Mouse (Mus musculus): Measurements from ENCODE around the gene Safb2. TPM values are rescaled to one million over a fixed set of nuclear protein-coding genes. Genes with fewer than 3 reads are reported as not detected.

Safb2 gene
- polyA plus RNA-seq, 1 experiment from 2014 or later, result 35.7 TPM

DNA sequence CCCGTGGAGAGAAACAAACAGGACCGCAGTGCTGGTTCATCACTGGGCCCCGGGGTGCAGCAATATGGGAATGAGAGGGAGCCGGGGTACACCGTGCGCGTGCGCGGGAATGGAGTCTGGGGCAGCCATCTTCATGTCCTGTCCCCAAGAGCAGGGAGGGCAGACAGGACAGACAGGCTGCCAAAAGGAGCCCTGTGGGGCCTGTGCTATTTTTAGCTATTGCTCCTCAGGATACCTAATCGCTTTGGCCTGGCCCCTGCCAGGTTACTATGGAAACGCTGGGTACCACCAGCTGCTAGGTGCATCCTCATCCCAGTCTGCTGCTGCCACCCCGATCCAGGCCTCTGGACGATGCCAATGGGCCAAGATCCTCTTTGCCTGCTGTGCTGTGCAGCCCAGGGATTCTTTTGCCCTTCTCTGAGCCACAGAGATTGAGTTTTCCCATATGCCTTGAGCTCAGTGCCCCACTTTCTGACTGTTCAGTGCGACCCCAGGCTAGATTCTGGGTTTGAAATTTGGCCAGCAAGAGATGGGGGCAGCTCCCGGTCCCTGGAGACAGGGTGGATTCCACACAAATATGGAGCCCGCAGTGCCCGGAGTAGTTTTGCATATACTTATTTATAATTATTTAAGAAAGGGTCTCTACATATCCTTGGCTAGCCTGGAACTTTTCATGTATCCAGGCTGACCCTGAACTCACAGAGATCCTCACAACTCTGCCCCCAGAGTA, 37.1 kb downstream of the Safb2 start:
- ATAC-seq (replicated peaks; ENCODE audit: low FRiP score, low read depth) (no peak), DNase-seq (ENCODE audit: low spot score) (no peak)
- WGBS, result 71% methylated on average over 17 of the region's 17 CpGs
- H3K9me3 ChIP-seq (replicated peaks; ENCODE audit: low read length), result no peaks in the 10 kb centered on the region
- no peak overlapping the region for H3K27ac ChIP-seq
- H3K27me3 ChIP-seq (ENCODE audit: insufficient read depth, low read length), result no peaks in the 10 kb centered on the region
- H3K4me1 ChIP-seq (replicated peaks; ENCODE audit: insufficient read depth, low read length), result no peaks in the 10 kb centered on the region
- no peak overlapping the region for H3K4me3 ChIP-seq (replicated peaks; ENCODE audit: low read depth, low read length)
- no peaks in the 10 kb centered on the region for H3K36me3 ChIP-seq (ENCODE audit: insufficient read depth, low read length)
- TF ChIP-seq CTCF (IDR thresholded peaks at IDR 0.05; ENCODE audit: low read depth), result no peak
- no peak overlapping the region for H3K9ac ChIP-seq (ENCODE audit: low read depth, low read length)
- H3K4me2 ChIP-seq (ENCODE audit: low read length), result no peak overlapping the region

DNA sequence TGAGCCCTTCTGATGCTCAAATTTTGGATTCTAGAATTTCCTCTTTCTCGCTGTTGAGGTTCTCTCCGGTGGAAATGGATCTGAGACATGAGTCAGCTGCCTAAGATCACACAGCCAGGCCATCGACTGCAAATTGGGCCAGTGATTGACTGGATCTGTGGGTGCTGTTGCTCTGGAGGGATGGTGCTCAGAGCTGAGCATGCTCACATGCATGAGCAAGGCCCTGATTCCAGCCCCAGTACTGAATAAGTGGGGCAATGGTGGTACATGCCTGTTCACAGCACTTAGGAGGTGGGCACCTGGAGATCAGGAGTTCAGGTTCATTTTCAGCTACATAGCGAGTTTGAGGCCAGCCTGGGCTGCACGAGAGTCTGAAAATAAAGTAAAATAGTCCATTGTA, 37.8 kb downstream of the Safb2 start:
- ATAC-seq (replicated peaks; ENCODE audit: low FRiP score, low read depth), result no peak
- no peak overlapping the region for H3K27ac ChIP-seq
- DNase-seq (ENCODE audit: low spot score), result no peak
- no peak overlapping the region for H3K4me3 ChIP-seq (replicated peaks; ENCODE audit: low read depth, low read length)
- no peak for TF ChIP-seq CTCF (IDR thresholded peaks at IDR 0.05; ENCODE audit: low read depth)
- 77% methylated on average over 5 of the region's 5 CpGs for WGBS
- H3K9me3 ChIP-seq (replicated peaks; ENCODE audit: low read length), result no peaks in the 10 kb centered on the region
- no peak overlapping the region for H3K4me2 ChIP-seq (ENCODE audit: low read length)
- no peaks in the 10 kb centered on the region for H3K36me3 ChIP-seq (ENCODE audit: insufficient read depth, low read length)
- H3K9ac ChIP-seq (ENCODE audit: low read depth, low read length), result no peak overlapping the region
- H3K4me1 ChIP-seq (replicated peaks; ENCODE audit: insufficient read depth, low read length), result no peaks in the 10 kb centered on the region
- no peaks in the 10 kb centered on the region for H3K27me3 ChIP-seq (ENCODE audit: insufficient read depth, low read length)

DNA sequence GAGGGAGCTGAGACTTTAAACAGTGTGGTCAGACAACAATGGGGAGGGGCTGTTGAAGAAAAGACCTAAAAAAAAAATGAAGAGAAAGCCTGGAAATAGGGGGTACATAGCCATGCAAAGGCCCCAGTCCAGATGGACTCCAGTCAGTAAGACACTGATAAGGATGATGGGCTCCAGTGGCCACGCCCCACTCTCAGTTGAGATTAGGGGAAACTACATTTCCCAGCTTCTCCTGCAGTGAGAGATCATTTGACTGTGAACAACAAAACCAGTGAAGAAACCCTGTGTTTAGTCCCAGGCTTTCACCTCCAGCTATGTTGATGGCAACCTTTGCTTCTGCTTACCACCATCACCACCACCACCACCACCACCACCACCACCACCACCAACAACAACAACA, 38.4 kb downstream of the Safb2 start:
- H3K9ac ChIP-seq (ENCODE audit: low read depth, low read length), result no peak overlapping the region

DNA sequence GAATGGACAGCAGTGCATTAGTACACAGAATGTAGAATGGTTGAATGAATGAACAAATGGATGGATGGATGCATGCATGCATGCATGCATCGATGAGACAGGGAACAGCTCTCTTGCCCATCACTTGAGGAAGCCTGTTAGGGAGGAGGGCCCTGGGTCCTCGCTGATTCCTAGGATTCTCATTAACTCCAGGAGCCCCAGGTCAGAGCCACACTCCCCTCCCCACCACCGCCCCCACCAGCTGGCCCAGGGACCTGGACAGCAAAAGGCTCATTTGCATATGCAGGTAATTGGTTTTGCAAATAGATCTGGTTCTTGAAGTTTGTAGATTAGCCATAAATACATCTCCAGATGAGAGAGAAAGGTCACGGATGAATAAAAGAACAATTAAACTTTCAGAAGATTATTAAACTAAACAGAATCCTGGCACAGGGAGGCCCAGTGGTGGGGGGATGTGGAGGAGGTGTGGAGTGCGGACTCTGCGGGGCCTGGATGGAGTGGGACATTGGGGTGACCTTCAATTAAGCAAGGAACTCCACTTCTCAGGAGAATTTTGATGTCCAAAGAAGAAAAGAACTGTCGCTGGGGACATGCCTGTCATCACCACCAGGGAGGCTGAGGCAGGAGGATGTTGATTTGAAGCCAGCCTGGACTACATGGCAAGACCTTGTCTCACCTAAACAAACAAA, 39.5 kb downstream of the Safb2 start:
- Histone ChIP-seq H3K36me3 (ENCODE audit: insufficient read depth, low read length) (no peaks in the 10 kb centered on the region), H3K9me3 (replicated peaks; ENCODE audit: low read length) (no peaks in the 10 kb centered on the region), H3K27me3 (ENCODE audit: insufficient read depth, low read length) (no peaks in the 10 kb centered on the region), H3K4me1 (replicated peaks; ENCODE audit: insufficient read depth, low read length) (no peaks in the 10 kb centered on the region), H3K9ac (ENCODE audit: low read depth, low read length) (no peak overlapping the region), H3K27ac (no peak overlapping the region), H3K4me2 (ENCODE audit: low read length) (no peak overlapping the region), H3K4me3 (replicated peaks; ENCODE audit: low read depth, low read length) (no peak overlapping the region)
- ATAC-seq (replicated peaks; ENCODE audit: low FRiP score, low read depth) (no peak), DNase-seq (ENCODE audit: low spot score) (no peak)
- TF ChIP-seq CTCF (IDR thresholded peaks at IDR 0.05; ENCODE audit: low read depth), result no peak
- 60% methylated on average over 7 of the region's 7 CpGs for WGBS

More for the DNA sequence above, 38.4 kb downstream of the Safb2 start:
- Histone ChIP-seq H3K4me1 (replicated peaks; ENCODE audit: insufficient read depth, low read length) (no peaks in the 10 kb centered on the region), H3K9me3 (replicated peaks; ENCODE audit: low read length) (no peaks in the 10 kb centered on the region), H3K27ac (no peak overlapping the region), H3K27me3 (ENCODE audit: insufficient read depth, low read length) (no peaks in the 10 kb centered on the region), H3K4me3 (replicated peaks; ENCODE audit: low read depth, low read length) (no peak overlapping the region), H3K4me2 (ENCODE audit: low read length) (no peak overlapping the region), H3K36me3 (ENCODE audit: insufficient read depth, low read length) (no peaks in the 10 kb centered on the region)
- TF ChIP-seq CTCF (IDR thresholded peaks at IDR 0.05; ENCODE audit: low read depth), result no peak
- ATAC-seq (replicated peaks; ENCODE audit: low FRiP score, low read depth) (no peak), DNase-seq (ENCODE audit: low spot score) (no peak)
- WGBS, result 78% methylated on average over 1 of the region's 1 CpGs

DNA sequence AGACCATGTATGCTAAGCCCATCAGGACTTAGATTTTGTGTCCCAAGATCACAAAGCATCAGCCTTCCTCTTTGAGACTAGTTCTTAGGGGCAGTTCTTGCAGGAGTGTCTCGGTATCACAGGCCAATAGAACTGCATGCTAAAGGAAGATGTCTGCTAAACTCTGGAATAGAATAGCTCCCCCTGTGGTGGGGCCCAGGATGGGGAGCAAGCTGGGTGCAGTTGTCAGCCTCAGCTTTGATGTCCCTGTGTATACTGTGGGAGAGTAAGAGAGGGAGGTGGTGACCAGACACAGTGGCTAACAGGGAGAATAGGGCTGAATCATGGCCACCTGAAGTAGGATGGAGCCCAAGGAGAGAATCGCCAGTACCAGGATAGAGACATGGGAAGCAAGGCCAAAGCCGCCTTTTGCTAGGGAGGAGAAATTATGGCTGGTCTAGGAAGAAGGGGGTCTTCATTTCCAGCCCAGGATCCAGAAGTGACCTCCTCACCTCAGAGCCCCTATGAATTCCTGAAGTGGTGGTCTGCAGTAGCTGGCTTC, 40.6 kb downstream of the Safb2 start:
- no peak for DNase-seq (ENCODE audit: low spot score)

DNA sequence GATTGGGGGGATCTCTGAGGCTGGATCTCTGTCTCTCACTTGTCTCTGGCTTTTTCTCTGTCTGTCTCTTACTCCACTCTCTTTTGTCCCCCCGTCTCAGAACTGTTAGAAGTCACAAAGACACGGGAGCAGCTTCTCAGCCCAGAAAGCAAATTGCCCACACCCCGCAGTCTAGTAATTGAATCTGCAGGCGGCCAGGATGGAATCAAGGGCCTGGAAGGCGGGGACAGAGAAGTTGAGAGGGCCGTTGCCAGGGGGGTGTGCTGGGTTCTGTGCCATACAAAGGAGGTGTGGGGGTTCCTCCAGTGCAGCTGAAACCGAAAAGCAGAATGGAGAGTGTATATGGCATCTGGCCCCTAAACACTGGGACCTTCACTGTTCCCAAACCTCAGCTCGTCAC, 41.6 kb downstream of the Safb2 start:
- Histone ChIP-seq H3K9ac (ENCODE audit: low read depth, low read length) (no peak overlapping the region), H3K36me3 (ENCODE audit: insufficient read depth, low read length) (no peaks in the 10 kb centered on the region), H3K4me1 (replicated peaks; ENCODE audit: insufficient read depth, low read length) (no peaks in the 10 kb centered on the region), H3K27ac (no peak overlapping the region), H3K4me3 (replicated peaks; ENCODE audit: low read depth, low read length) (no peak overlapping the region), H3K9me3 (replicated peaks; ENCODE audit: low read length) (no peaks in the 10 kb centered on the region), H3K27me3 (ENCODE audit: insufficient read depth, low read length) (no peaks in the 10 kb centered on the region), H3K4me2 (ENCODE audit: low read length) (no peak overlapping the region)
- ATAC-seq (replicated peaks; ENCODE audit: low FRiP score, low read depth) (no peak), DNase-seq (ENCODE audit: low spot score) (no peak)
- 36% methylated on average over 8 of the region's 8 CpGs for WGBS
- TF ChIP-seq CTCF (IDR thresholded peaks at IDR 0.05; ENCODE audit: low read depth), result no peak

More for the DNA sequence above, 40.6 kb downstream of the Safb2 start:
- H3K27me3 ChIP-seq (ENCODE audit: insufficient read depth, low read length), result no peaks in the 10 kb centered on the region
- H3K27ac ChIP-seq, result no peak overlapping the region
- no peak overlapping the region for H3K4me2 ChIP-seq (ENCODE audit: low read length)
- H3K4me3 ChIP-seq (replicated peaks; ENCODE audit: low read depth, low read length), result no peak overlapping the region
- ATAC-seq (replicated peaks; ENCODE audit: low FRiP score, low read depth), result no peak
- no peak for TF ChIP-seq CTCF (IDR thresholded peaks at IDR 0.05; ENCODE audit: low read depth)
- 84% methylated on average over 3 of the region's 3 CpGs for WGBS
- no peaks in the 10 kb centered on the region for H3K36me3 ChIP-seq (ENCODE audit: insufficient read depth, low read length)
- H3K9ac ChIP-seq (ENCODE audit: low read depth, low read length), result no peak overlapping the region
- H3K4me1 ChIP-seq (replicated peaks; ENCODE audit: insufficient read depth, low read length), result no peaks in the 10 kb centered on the region
- H3K9me3 ChIP-seq (replicated peaks; ENCODE audit: low read length), result no peaks in the 10 kb centered on the region
